Mouse (Mus musculus) intestine, postnatal 0 days (tissue): ENCODE measurements around the gene Gm906. TPM values are rescaled to one million over a fixed set of nuclear protein-coding genes. Genes with fewer than 3 reads are reported as not detected.

Experiments
- microRNA-seq: library from miRNA; unstranded; fragments of <30 nt; microRNA quantifications from one replicate; pipeline ENCODE4, GENCODE M21; 2016
- polyA plus RNA-seq: library from polyadenylated mRNA; unstranded; fragments of >200 nt; fragmentation: Nextera tagmentation; extraction: Ambion mirVana; gene quantifications from 2 replicates; pipeline ENCODE4 v1.2.1, GENCODE M21; 2015

Gm906 gene
- polyA plus RNA-seq, 1 experiment from 2014 or later: not detected

Small RNA genes lying within 50 kb of the gene (microRNA-seq; reads per million reads assigned to microRNA genes)
- not detected for gene Gm24017

Other genes starting within 250 kb of the Gm906 start
- gene Fbxw17, start 167.6 kb upstream of the Gm906 start, polyA plus RNA-seq: 15.1 and 15.9 TPM in 2 replicates
- gene Gm47429, start 193.6 kb upstream of the Gm906 start, polyA plus RNA-seq: not detected in 2 replicates
- not detected in 2 replicates for gene Nutm2, start 217.0 kb upstream of the Gm906 start, polyA plus RNA-seq